Comparison of ENCODE assay signal across 9 mouse cellular contexts in genomic region chr5:32991152-32991551, GRCm38 (mm10). TPM values are rescaled to one million over a fixed set of nuclear protein-coding genes. Genes with fewer than 3 reads are reported as not detected.
DNase-seq lines count a peak whose midpoint lies in the region; ATAC-seq lines count a peak whose summit lies in the region.
"Had no signal": no experiment of that assay in that cellular context is flagged by ENCODE, and none has a peak within 500 bp of the region (broad histone marks: within the 10 kb centered on the region; RNA-seq: fewer than 3 reads in every experiment).

No protein-coding gene starts in this region.

- 92% methylated on average over 8 of the region's 8 CpGs for WGBS in hindbrain, embryonic 11.5 days

- intact Hi-C loops in heart, postnatal 36 days (cut with DNase I) = loop anchor here (2.0 kb wide), 1 partner anchor 42 kb away; no protein-coding TSS in a partner anchor

- H3K9ac ChIP-seq in hindbrain, embryonic 11.5 days (ENCODE audit: low read depth, low read length) = no peak overlapping the region
- H3K9ac ChIP-seq: limb, embryonic 12.5 days had no signal

- H3K9me3 ChIP-seq in hindbrain, embryonic 11.5 days (ENCODE audit: control insufficient read depth, low read length) = no peaks in the 10 kb centered on the region
- H3K9me3 ChIP-seq: limb, embryonic 12.5 days had no signal

- no peaks in the 10 kb centered on the region for H3K4me1 ChIP-seq in hindbrain, embryonic 11.5 days (replicated peaks; ENCODE audit: control insufficient read depth, insufficient read depth, low read length)

- peak; percentile 70 to 85 for DNase-seq in frontal cortex, adult 2 months (ENCODE audit: extremely low spot score in 1 of 2, low spot score in 1 of 2)
- DNase-seq in frontal cortex, postnatal 10 days (ENCODE audit: low spot score in 2 of 2) = no peak
- peak; percentile 61 for DNase-seq in MN1 (ENCODE audit: low spot score)
- peak; percentile 59 to 69 for DNase-seq in cerebellum, postnatal 36 days
- peak; percentile 33 to 40 for DNase-seq in heart, postnatal 36 days
- DNase-seq in lung, postnatal 36 days = peak; percentile 39
- no peak for DNase-seq in retina, embryonic 14.5 days (ENCODE audit: low spot score)
- DNase-seq in hindbrain, embryonic 11.5 days (ENCODE audit: low spot score) = no peak

- H3K36me3 ChIP-seq in hindbrain, embryonic 11.5 days (ENCODE audit: control insufficient read depth, insufficient read depth, low read length) = no peaks in the 10 kb centered on the region

- no peak overlapping the region for H3K27ac ChIP-seq in hindbrain, embryonic 11.5 days (ENCODE audit: low read depth, low read length)
- H3K27ac ChIP-seq: limb, embryonic 12.5 days had no signal

- ATAC-seq in hindbrain, embryonic 11.5 days (ENCODE audit: low FRiP score) = no peak

- H3K4me2 ChIP-seq in hindbrain, embryonic 11.5 days (replicated peaks; ENCODE audit: low read depth, low read length) = no peak overlapping the region
- H3K4me2 ChIP-seq: limb, embryonic 12.5 days had no signal

- no peak overlapping the region for H3K4me3 ChIP-seq in hindbrain, embryonic 11.5 days (ENCODE audit: low read depth, low read length)
- H3K4me3 ChIP-seq: limb, embryonic 12.5 days had no signal

- H3K27me3 ChIP-seq in hindbrain, embryonic 11.5 days (ENCODE audit: control insufficient read depth, insufficient read depth, low read length) = no peaks in the 10 kb centered on the region
- H3K27me3 ChIP-seq: limb, embryonic 12.5 days had no signal

RNA-seq across cellular contexts. Expression of gene Ywhah, which starts 27.5 kb away (rescaled TPM):
- 1,285 and 1,395 TPM in 2 replicates for polyA plus RNA-seq in frontal cortex, adult 2 months (2012; rRNA removed)
- 10 to 100 TPM; 83.7 to 93.5 TPM for total RNA-seq in heart, postnatal 36 days (2021)
- 473 and 505 TPM in 2 replicates for polyA plus RNA-seq in hindbrain, embryonic 11.5 days (2014; fragmentation: Nextera tagmentation; extraction: Ambion mirVana)

Comparison
In these comparisons a context has a peak if more than half of its experiments do, and no peak if none do; other contexts are left out.
1. DNase-seq: peak in frontal cortex, adult 2 months (2 of 2), MN1 (single experiment), cerebellum, postnatal 36 days (2 of 2), heart, postnatal 36 days (2 of 2) and lung, postnatal 36 days (single experiment); none in frontal cortex, postnatal 10 days (0 of 2), retina, embryonic 14.5 days (single experiment) and hindbrain, embryonic 11.5 days (single experiment).